Mouse (Mus musculus): ENCODE data around the gene Clec2e. TPM values are rescaled to one million over a fixed set of nuclear protein-coding genes. Genes with fewer than 3 reads are reported as not detected.
"Not testable (repeated sequence)": the region's sequence is repeated elsewhere in the genome, so short reads cannot be mapped to it uniquely, and the experiment has no call there.

The Clec2e gene
- polyA plus RNA-seq, 1 experiment from 2014 or later = not detected

- Histone ChIP-seq H3K4me1 (ENCODE audit: control insufficient read depth, insufficient read depth, low read length) (no peaks in the 10 kb centered on the region), H3K27me3 (ENCODE audit: control insufficient read depth, insufficient read depth, low read depth, low read length) (no peaks in the 10 kb centered on the region), H3K9ac (ENCODE audit: low read depth, low read length) (no peak overlapping the region), H3K4me2 (ENCODE audit: low read length) (no peak overlapping the region), H3K27ac (ENCODE audit: low read length) (no peak overlapping the region), H3K9me3 (replicated peaks; ENCODE audit: control insufficient read depth, low read length, poor library complexity, severe bottlenecking) (no peaks in the 10 kb centered on the region), H3K4me3 (ENCODE audit: low read depth, low read length) (no peak overlapping the region), H3K36me3 (ENCODE audit: control insufficient read depth, insufficient read depth, low read length) (no peaks in the 10 kb centered on the region)
- 90% methylated on average over 1 of the region's 1 CpGs for WGBS
- ATAC-seq = no peak
Observed at GRCm38 (mm10) chr6:129112526-129112925, 11.8 kb upstream of the Clec2e start.

GRCm38 (mm10) chr6:129107916-129108315, 7.2 kb upstream of the Clec2e start:
- Histone ChIP-seq H3K27me3 (ENCODE audit: control insufficient read depth, insufficient read depth, low read depth, low read length) (no peaks in the 10 kb centered on the region), H3K4me1 (ENCODE audit: control insufficient read depth, insufficient read depth, low read length) (no peaks in the 10 kb centered on the region), H3K27ac (ENCODE audit: low read length) (no peak overlapping the region), H3K4me3 (ENCODE audit: low read depth, low read length) (no peak overlapping the region), H3K36me3 (ENCODE audit: control insufficient read depth, insufficient read depth, low read length) (no peaks in the 10 kb centered on the region), H3K9ac (ENCODE audit: low read depth, low read length) (no peak overlapping the region), H3K9me3 (replicated peaks; ENCODE audit: control insufficient read depth, low read length, poor library complexity, severe bottlenecking) (no peaks in the 10 kb centered on the region), H3K4me2 (ENCODE audit: low read length) (no peak overlapping the region)
- no peak for ATAC-seq

DNA sequence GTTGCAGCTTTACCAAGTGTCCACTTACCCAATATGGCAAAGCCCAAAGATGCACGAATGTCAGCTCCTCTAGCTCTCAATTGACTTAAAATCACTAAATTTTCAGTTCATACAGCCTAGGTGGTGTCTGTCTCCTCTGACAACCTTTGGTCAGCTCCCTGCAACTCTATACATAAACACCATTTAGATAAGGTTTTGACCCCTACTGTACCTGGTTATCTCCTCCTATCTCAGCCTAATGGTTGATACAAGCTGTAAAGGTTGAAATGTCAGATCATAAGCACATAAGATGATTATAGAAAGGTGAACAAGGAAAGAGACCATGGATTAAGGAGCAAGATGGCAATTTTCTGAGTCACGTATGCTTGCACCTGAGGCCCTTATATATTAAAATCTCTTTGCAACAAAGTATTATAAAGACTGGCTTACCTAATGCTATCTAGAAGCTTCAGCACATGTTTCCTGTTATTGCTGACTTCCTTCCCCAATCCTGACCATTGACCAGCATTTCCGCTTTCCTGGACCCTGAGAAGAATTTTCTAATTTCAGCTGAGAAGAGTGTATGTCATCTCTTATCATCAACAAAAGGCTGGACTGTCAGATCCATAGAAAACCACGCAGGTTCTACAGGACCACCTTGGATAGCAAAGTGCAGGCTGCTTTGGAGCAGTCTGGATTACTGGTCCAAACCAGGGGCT, 2.3 kb upstream of the Clec2e start:
- Histone ChIP-seq H3K36me3 (ENCODE audit: control insufficient read depth, insufficient read depth, low read length) (no peaks in the 10 kb centered on the region), H3K4me2 (ENCODE audit: low read length) (no peak overlapping the region), H3K9ac (ENCODE audit: low read depth, low read length) (no peak overlapping the region), H3K27ac (ENCODE audit: low read length) (no peak overlapping the region), H3K9me3 (replicated peaks; ENCODE audit: control insufficient read depth, low read length, poor library complexity, severe bottlenecking) (no peaks in the 10 kb centered on the region), H3K4me1 (ENCODE audit: control insufficient read depth, insufficient read depth, low read length) (no peaks in the 10 kb centered on the region), H3K27me3 (ENCODE audit: control insufficient read depth, insufficient read depth, low read depth, low read length) (no peaks in the 10 kb centered on the region), H3K4me3 (ENCODE audit: low read depth, low read length) (no peak overlapping the region)
- no peak for ATAC-seq
- WGBS = 87% methylated on average over 4 of the region's 4 CpGs

DNA sequence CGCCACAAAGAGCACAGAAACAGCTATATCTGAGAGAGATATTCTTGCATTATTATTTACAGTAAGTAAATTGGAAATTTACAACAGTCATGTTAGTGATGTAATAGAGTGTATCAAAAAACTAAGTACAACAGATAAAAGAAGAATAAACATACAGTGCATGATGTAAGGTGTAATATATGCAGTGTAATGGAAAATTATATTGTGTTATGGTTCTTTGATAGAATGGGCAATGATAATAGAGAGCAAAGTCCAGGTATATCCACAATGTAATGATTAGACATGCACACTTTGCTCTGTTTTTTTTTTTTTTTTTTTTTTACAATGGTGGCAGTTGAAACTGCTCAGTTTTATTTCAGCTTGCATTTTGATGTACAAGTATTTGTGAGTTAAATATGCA, 891 bp upstream of the Clec2e start:
- no peak overlapping the region for H3K4me3 ChIP-seq (ENCODE audit: low read depth, low read length)
- no peaks in the 10 kb centered on the region for H3K27me3 ChIP-seq (ENCODE audit: control insufficient read depth, insufficient read depth, low read depth, low read length)
- no peak overlapping the region for H3K27ac ChIP-seq (ENCODE audit: low read length)
- ATAC-seq = no peak
- no peaks in the 10 kb centered on the region for H3K4me1 ChIP-seq (ENCODE audit: control insufficient read depth, insufficient read depth, low read length)
- WGBS = 82% methylated on average over 1 of the region's 1 CpGs
- no peak overlapping the region for H3K4me2 ChIP-seq (ENCODE audit: low read length)
- H3K9ac ChIP-seq (ENCODE audit: low read depth, low read length) = no peak overlapping the region
- no peaks in the 10 kb centered on the region for H3K9me3 ChIP-seq (replicated peaks; ENCODE audit: control insufficient read depth, low read length, poor library complexity, severe bottlenecking)
- no peaks in the 10 kb centered on the region for H3K36me3 ChIP-seq (ENCODE audit: control insufficient read depth, insufficient read depth, low read length)

DNA sequence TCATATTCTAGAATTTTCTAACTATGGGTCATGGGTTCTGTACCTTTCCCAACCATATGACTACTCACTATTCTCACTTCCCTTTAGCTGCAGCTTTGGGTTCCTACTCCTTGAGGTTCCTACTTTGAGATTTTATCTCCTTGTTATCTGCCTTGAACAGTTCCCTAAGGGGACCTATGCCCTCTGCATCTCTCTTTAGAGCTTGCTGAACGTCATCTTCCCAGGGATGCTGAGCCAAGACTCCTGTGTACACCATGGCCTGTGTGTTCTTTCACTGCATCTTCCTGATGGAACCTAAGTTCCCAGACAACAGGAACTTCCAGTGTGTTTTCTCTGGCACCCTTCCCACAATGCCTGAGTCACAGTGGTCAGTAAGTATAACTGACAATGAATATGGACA, 2.8 kb downstream of the Clec2e start:
- WGBS = 48% methylated on average over 1 of the region's 1 CpGs
- no peak overlapping the region for H3K9ac ChIP-seq (ENCODE audit: low read depth, low read length)
- no peaks in the 10 kb centered on the region for H3K9me3 ChIP-seq (replicated peaks; ENCODE audit: control insufficient read depth, low read length, poor library complexity, severe bottlenecking)
- H3K4me3 ChIP-seq (ENCODE audit: low read depth, low read length) = no peak overlapping the region
- H3K4me1 ChIP-seq (ENCODE audit: control insufficient read depth, insufficient read depth, low read length) = no peaks in the 10 kb centered on the region
- no peak overlapping the region for H3K27ac ChIP-seq (ENCODE audit: low read length)
- no peaks in the 10 kb centered on the region for H3K36me3 ChIP-seq (ENCODE audit: control insufficient read depth, insufficient read depth, low read length)
- H3K4me2 ChIP-seq (ENCODE audit: low read length) = no peak overlapping the region
- H3K27me3 ChIP-seq (ENCODE audit: control insufficient read depth, insufficient read depth, low read depth, low read length) = no peaks in the 10 kb centered on the region
- no peak for ATAC-seq

GRCm38 (mm10) chr6:129095166-129095565, 5.5 kb downstream of the Clec2e start:
- H3K36me3 ChIP-seq (ENCODE audit: control insufficient read depth, insufficient read depth, low read length) = no peaks in the 10 kb centered on the region
- no peak overlapping the region for H3K9ac ChIP-seq (ENCODE audit: low read depth, low read length)
- H3K27me3 ChIP-seq (ENCODE audit: control insufficient read depth, insufficient read depth, low read depth, low read length) = no peaks in the 10 kb centered on the region
- no peak overlapping the region for H3K4me3 ChIP-seq (ENCODE audit: low read depth, low read length)
- H3K4me2 ChIP-seq (ENCODE audit: low read length) = no peak overlapping the region
- no peak for ATAC-seq
- no peaks in the 10 kb centered on the region for H3K4me1 ChIP-seq (ENCODE audit: control insufficient read depth, insufficient read depth, low read length)
- no peaks in the 10 kb centered on the region for H3K9me3 ChIP-seq (replicated peaks; ENCODE audit: control insufficient read depth, low read length, poor library complexity, severe bottlenecking)
- H3K27ac ChIP-seq (ENCODE audit: low read length) = no peak overlapping the region

GRCm38 (mm10) chr6:129088596-129088995, 12.1 kb downstream of the Clec2e start:
- not testable (repeated sequence) for H3K27ac ChIP-seq (ENCODE audit: low read length); H3K4me2 ChIP-seq (ENCODE audit: low read length); H3K9me3 ChIP-seq (replicated peaks; ENCODE audit: control insufficient read depth, low read length, poor library complexity, severe bottlenecking); H3K9ac ChIP-seq (ENCODE audit: low read depth, low read length); H3K4me1 ChIP-seq (ENCODE audit: control insufficient read depth, insufficient read depth, low read length); H3K4me3 ChIP-seq (ENCODE audit: low read depth, low read length); H3K27me3 ChIP-seq (ENCODE audit: control insufficient read depth, insufficient read depth, low read depth, low read length); ATAC-seq; H3K36me3 ChIP-seq (ENCODE audit: control insufficient read depth, insufficient read depth, low read length)
- WGBS = 96% methylated on average over 8 of the region's 8 CpGs

DNA sequence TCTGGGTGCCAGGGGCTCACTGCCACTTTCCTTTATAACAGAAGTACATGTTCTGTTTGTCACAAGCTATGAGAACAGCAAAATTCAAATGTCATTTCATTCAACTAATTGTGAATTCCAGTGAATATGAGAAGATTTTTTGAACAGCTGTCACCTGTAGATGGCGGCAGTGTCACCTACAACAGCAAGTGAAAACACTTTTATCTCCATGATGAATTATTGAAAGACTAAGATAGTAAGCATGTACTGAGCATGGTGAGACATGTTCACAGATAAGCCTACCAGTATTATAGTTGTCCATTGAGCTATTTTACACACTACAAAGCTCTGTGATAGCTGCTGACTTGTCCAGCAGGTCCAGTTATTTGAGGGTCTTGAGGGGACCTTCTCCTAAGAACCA, 12.6 kb downstream of the Clec2e start:
- Histone ChIP-seq H3K9ac (ENCODE audit: low read depth, low read length) (no peak overlapping the region), H3K9me3 (replicated peaks; ENCODE audit: control insufficient read depth, low read length, poor library complexity, severe bottlenecking) (no peaks in the 10 kb centered on the region), H3K27ac (ENCODE audit: low read length) (no peak overlapping the region), H3K36me3 (ENCODE audit: control insufficient read depth, insufficient read depth, low read length) (no peaks in the 10 kb centered on the region), H3K4me3 (ENCODE audit: low read depth, low read length) (no peak overlapping the region), H3K27me3 (ENCODE audit: control insufficient read depth, insufficient read depth, low read depth, low read length) (no peaks in the 10 kb centered on the region), H3K4me1 (ENCODE audit: control insufficient read depth, insufficient read depth, low read length) (no peaks in the 10 kb centered on the region), H3K4me2 (ENCODE audit: low read length) (no peak overlapping the region)
- WGBS = 83% methylated on average over 1 of the region's 1 CpGs
- no peak for ATAC-seq

DNA sequence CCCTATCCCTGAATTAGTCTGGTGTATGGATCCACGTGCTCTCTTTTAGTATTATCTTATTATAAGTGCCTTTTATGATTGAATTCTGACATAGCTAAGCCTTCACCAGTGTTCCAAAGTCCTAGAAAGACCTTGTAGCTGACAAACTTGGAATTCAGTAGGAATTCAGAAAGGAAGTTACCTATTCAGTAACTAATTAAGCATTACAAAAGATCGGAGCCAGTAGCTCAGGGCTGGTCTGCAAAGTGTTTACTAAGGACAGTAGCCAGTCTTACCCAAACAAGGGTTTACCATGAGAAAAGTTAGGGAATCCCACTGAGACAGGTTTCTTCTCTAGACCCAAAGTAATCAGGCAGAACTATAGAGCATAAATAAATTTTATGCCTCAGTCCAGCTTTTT, 14.7 kb downstream of the Clec2e start:
- not testable (repeated sequence) for ATAC-seq; H3K4me1 ChIP-seq (ENCODE audit: control insufficient read depth, insufficient read depth, low read length); H3K9me3 ChIP-seq (replicated peaks; ENCODE audit: control insufficient read depth, low read length, poor library complexity, severe bottlenecking); H3K9ac ChIP-seq (ENCODE audit: low read depth, low read length); H3K27me3 ChIP-seq (ENCODE audit: control insufficient read depth, insufficient read depth, low read depth, low read length); H3K4me2 ChIP-seq (ENCODE audit: low read length); H3K36me3 ChIP-seq (ENCODE audit: control insufficient read depth, insufficient read depth, low read length); H3K4me3 ChIP-seq (ENCODE audit: low read depth, low read length); H3K27ac ChIP-seq (ENCODE audit: low read length)
- WGBS = 85% methylated on average over 2 of the region's 2 CpGs
